Comparison of ENCODE assay signal across 8 mouse cellular contexts in genomic region chr12:86816171-86816701, GRCm38 (mm10).
DNase-seq lines count a peak whose midpoint lies in the region; ATAC-seq lines count a peak whose summit lies in the region.

No protein-coding gene starts in this region.

- H3K36me3 ChIP-seq in kidney, embryonic 16.5 days (ENCODE audit: insufficient read depth, low read length), result no peaks in the 10 kb centered on the region
- no peaks in the 10 kb centered on the region for H3K36me3 ChIP-seq in hindbrain, embryonic 10.5 days
- no peaks in the 10 kb centered on the region for H3K36me3 ChIP-seq in liver, embryonic 12.5 days

- H3K4me2 ChIP-seq in kidney, embryonic 16.5 days (replicated peaks; ENCODE audit: low read depth, low read length), result no peak overlapping the region
- H3K4me2 ChIP-seq in liver, embryonic 12.5 days, result no peak overlapping the region

- ATAC-seq in kidney, embryonic 16.5 days (ENCODE audit: low FRiP score, low TSS enrichment), result peak; percentile 46
- peak; percentile 79 for ATAC-seq in frontal cortex, adult (ENCODE audit: low TSS enrichment)
- ATAC-seq in liver, embryonic 12.5 days, result peak; percentile 72

- H3K27ac ChIP-seq in kidney, embryonic 16.5 days (ENCODE audit: low read length), result peak overlapping the region; percentile 41
- H3K27ac ChIP-seq in hindbrain, embryonic 10.5 days, result peak overlapping the region; percentile 85
- no peak overlapping the region for H3K27ac ChIP-seq in liver, embryonic 12.5 days

- 11% methylated on average over 6 of the region's 6 CpGs for WGBS in kidney, embryonic 16.5 days
- WGBS in hindbrain, embryonic 10.5 days, result 3% methylated on average over 6 of the region's 6 CpGs
- WGBS in liver, embryonic 12.5 days (ENCODE audit: insufficient replicate concordance), result 8% methylated on average over 6 of the region's 6 CpGs

- no peak for DNase-seq in kidney, adult 11 months
- DNase-seq in adrenal gland, postnatal 25 days, result peak; percentile 56
- peak; percentile 84 for DNase-seq in hindbrain, embryonic 10.5 days (ENCODE audit: low spot score)
- peak; percentile 87 to 95 for DNase-seq in right cerebral cortex, postnatal 10 days (ENCODE audit: low spot score in 2 of 2)
- DNase-seq in natural killer cell, adult 2 months (ENCODE audit: low spot score in 2 of 2), result no peak

- H3K9me3 ChIP-seq in kidney, embryonic 16.5 days (ENCODE audit: low read length), result no peaks in the 10 kb centered on the region
- H3K9me3 ChIP-seq in hindbrain, embryonic 10.5 days, result no peaks in the 10 kb centered on the region
- no peaks in the 10 kb centered on the region for H3K9me3 ChIP-seq in liver, embryonic 12.5 days (replicated peaks)

- no peak overlapping the region for H3K9ac ChIP-seq in kidney, embryonic 16.5 days (replicated peaks; ENCODE audit: low read length)
- no peak overlapping the region for H3K9ac ChIP-seq in liver, embryonic 12.5 days

- no peak overlapping the region for H3K4me3 ChIP-seq in kidney, embryonic 16.5 days (ENCODE audit: low read length)
- 0 out of 2 replicates have a peak overlapping the region, but pooled peaks have one; percentile 20 for H3K4me3 ChIP-seq in hindbrain, embryonic 10.5 days
- H3K4me3 ChIP-seq in liver, embryonic 12.5 days, result no peak overlapping the region

- no peaks in the 10 kb centered on the region for H3K27me3 ChIP-seq in kidney, embryonic 16.5 days (ENCODE audit: insufficient read depth, low read length)
- peaks cover 18% of the 10 kb centered on the region; the same call in 1 of the 2 replicates for H3K27me3 ChIP-seq in hindbrain, embryonic 10.5 days (ENCODE audit: insufficient read depth, poor library complexity, severe bottlenecking)
- H3K27me3 ChIP-seq in liver, embryonic 12.5 days (replicated peaks), result peaks cover 17% of the 10 kb centered on the region; the same call in 1 of the 2 replicates

- peaks cover 36% of the 10 kb centered on the region for H3K4me1 ChIP-seq in kidney, embryonic 16.5 days (ENCODE audit: insufficient read depth, low read length)
- peaks cover 70% of the 10 kb centered on the region for H3K4me1 ChIP-seq in hindbrain, embryonic 10.5 days (replicated peaks)
- peaks cover 42% of the 10 kb centered on the region for H3K4me1 ChIP-seq in liver, embryonic 12.5 days

Comparison
In these comparisons a context has a peak if more than half of its experiments do, and no peak if none do; other contexts are left out.
1. DNase-seq: peak in adrenal gland, postnatal 25 days (single experiment), hindbrain, embryonic 10.5 days (single experiment) and right cerebral cortex, postnatal 10 days (2 of 2); none in kidney, adult 11 months (single experiment) and natural killer cell, adult 2 months (0 of 2).
2. Peak in every context shown above with its lines, with median percentiles within 50 percentile points of each other: ATAC-seq.